8 mouse cellular contexts compared by ENCODE assay signal in genomic region chr16:97879134-97879533, GRCm38 (mm10). TPM values are rescaled to one million over a fixed set of nuclear protein-coding genes. Genes with fewer than 3 reads are reported as not detected.
A peak's percentile ranks its signal among the peaks of the same experiment; 100 is the strongest.
DNase-seq lines count a peak whose midpoint lies in the region; ATAC-seq lines count a peak whose summit lies in the region.

No protein-coding gene starts in this region.

- H3K4me1 ChIP-seq in forebrain, embryonic 10.5 days = no peaks in the 10 kb centered on the region
- no peaks in the 10 kb centered on the region for H3K4me1 ChIP-seq in forebrain, embryonic 13.5 days
- H3K4me1 ChIP-seq in midbrain, embryonic 14.5 days (ENCODE audit: control insufficient read depth, insufficient read depth, low read length) = no peaks in the 10 kb centered on the region
- H3K4me1 ChIP-seq in midbrain, embryonic 15.5 days = no peaks in the 10 kb centered on the region

- H3K4me2 ChIP-seq in forebrain, embryonic 13.5 days = no peak overlapping the region
- H3K4me2 ChIP-seq in midbrain, embryonic 14.5 days (ENCODE audit: low read length) = no peak overlapping the region
- no peak overlapping the region for H3K4me2 ChIP-seq in midbrain, embryonic 15.5 days

- H3K9ac ChIP-seq in forebrain, embryonic 13.5 days = no peak overlapping the region
- no peak overlapping the region for H3K9ac ChIP-seq in midbrain, embryonic 14.5 days (replicated peaks; ENCODE audit: low read length)
- no peak overlapping the region for H3K9ac ChIP-seq in midbrain, embryonic 15.5 days

- no peaks in the 10 kb centered on the region for H3K27me3 ChIP-seq in forebrain, embryonic 10.5 days (ENCODE audit: poor library complexity, severe bottlenecking)
- H3K27me3 ChIP-seq in forebrain, embryonic 13.5 days = no peaks in the 10 kb centered on the region
- no peaks in the 10 kb centered on the region for H3K27me3 ChIP-seq in midbrain, embryonic 14.5 days (ENCODE audit: control insufficient read depth, insufficient read depth, low read length)
- no peaks in the 10 kb centered on the region for H3K27me3 ChIP-seq in midbrain, embryonic 15.5 days (replicated peaks)

- 81% methylated on average over 1 of the region's 1 CpGs for WGBS in forebrain, embryonic 10.5 days
- 90% methylated on average over 1 of the region's 1 CpGs for WGBS in forebrain, embryonic 13.5 days
- 81% methylated on average over 1 of the region's 1 CpGs for WGBS in midbrain, embryonic 14.5 days
- WGBS in midbrain, embryonic 15.5 days = 85% methylated on average over 1 of the region's 1 CpGs

- no peak overlapping the region for H3K27ac ChIP-seq in forebrain, embryonic 10.5 days
- no peak overlapping the region for H3K27ac ChIP-seq in forebrain, embryonic 13.5 days
- no peak overlapping the region for H3K27ac ChIP-seq in midbrain, embryonic 14.5 days (replicated peaks; ENCODE audit: low read depth, low read length)
- H3K27ac ChIP-seq in midbrain, embryonic 15.5 days = no peak overlapping the region

- H3K36me3 ChIP-seq in forebrain, embryonic 10.5 days (replicated peaks) = peaks cover 12% of the 10 kb centered on the region; the same call in 1 of the 2 replicates
- peaks cover 6% of the 10 kb centered on the region; the same call in 1 of the 2 replicates for H3K36me3 ChIP-seq in forebrain, embryonic 13.5 days (ENCODE audit: poor library complexity, severe bottlenecking)
- 0 out of 2 replicates have a peak, but pooled peaks cover 7% of the 10 kb centered on the region for H3K36me3 ChIP-seq in midbrain, embryonic 14.5 days (ENCODE audit: control insufficient read depth, insufficient read depth, low read length)
- peaks cover 3% of the 10 kb centered on the region; the same call in 1 of the 2 replicates for H3K36me3 ChIP-seq in midbrain, embryonic 15.5 days (replicated peaks)

- DNase-seq in forebrain, embryonic 10.5 days (ENCODE audit: extremely low spot score, low spot score) = peak; percentile 29
- DNase-seq in midbrain, embryonic 14.5 days = peak; percentile 51
- DNase-seq in adrenal gland, postnatal 14 days = peak; percentile 65
- peak; percentile 65 for DNase-seq in heart, postnatal 4 days
- peak; percentile 65 for DNase-seq in lung, postnatal 14 days
- DNase-seq in testis, postnatal 14 days (ENCODE audit: low spot score) = peak; percentile 23

- ATAC-seq in forebrain, embryonic 13.5 days = no peak
- ATAC-seq in midbrain, embryonic 14.5 days (ENCODE audit: low FRiP score, low TSS enrichment) = no peak
- ATAC-seq in midbrain, embryonic 15.5 days (replicated peaks) = no peak

- H3K9me3 ChIP-seq in forebrain, embryonic 10.5 days = no peaks in the 10 kb centered on the region
- H3K9me3 ChIP-seq in forebrain, embryonic 13.5 days (replicated peaks) = no peaks in the 10 kb centered on the region
- no peaks in the 10 kb centered on the region for H3K9me3 ChIP-seq in midbrain, embryonic 14.5 days (ENCODE audit: control insufficient read depth, low read length)
- H3K9me3 ChIP-seq in midbrain, embryonic 15.5 days = no peaks in the 10 kb centered on the region

- H3K4me3 ChIP-seq in forebrain, embryonic 10.5 days = no peak overlapping the region
- H3K4me3 ChIP-seq in forebrain, embryonic 13.5 days = no peak overlapping the region
- no peak overlapping the region for H3K4me3 ChIP-seq in midbrain, embryonic 14.5 days (replicated peaks; ENCODE audit: low read depth, low read length)
- H3K4me3 ChIP-seq in midbrain, embryonic 15.5 days = no peak overlapping the region

RNA-seq across cellular contexts. Expression of gene Prdm15, which starts 27.5 kb away (rescaled TPM):
- 15.8 and 16.0 TPM in 2 replicates for polyA plus RNA-seq in forebrain, embryonic 10.5 days (2016; fragmentation: Nextera tagmentation; extraction: Ambion mirVana)
- 16.8 and 17.2 TPM in 2 replicates for polyA plus RNA-seq in forebrain, embryonic 13.5 days (2015; fragmentation: Nextera tagmentation; extraction: Ambion mirVana)
- 10.5 and 13.2 TPM in 2 replicates for polyA plus RNA-seq in midbrain, embryonic 14.5 days (2014; fragmentation: Nextera tagmentation; extraction: Ambion mirVana)
- 12.9 and 15.6 TPM in 2 replicates for polyA plus RNA-seq in midbrain, embryonic 15.5 days (2015; fragmentation: Nextera tagmentation; extraction: Ambion mirVana)
- 9.7 and 11.5 TPM in 2 replicates for total RNA-seq in adrenal gland, postnatal 14 days (2021)
- 1 to 10 TPM; 5.1 to 7.1 TPM for total RNA-seq in heart, postnatal 4 days (2021)
